Mouse (Mus musculus) forebrain, embryonic 14.5 days (tissue): Measurements from ENCODE around the gene Pign. TPM values are rescaled to one million over a fixed set of nuclear protein-coding genes. Genes with fewer than 3 reads are reported as not detected.

Experiments
- ATAC-seq: fragments of 200-750 bp; cut with Nextera tagmentation; 2 replicates; pipeline ENCODE4 v1.8.0; 2017; ENCODE audit warnings: mild to moderate bottlenecking, moderate library complexity
- DNase-seq: peaks from one replicate; pipeline ENCODE4 v3.0.0-alpha.2; 2015; ENCODE audit warnings: low spot score
- H3K27ac ChIP-seq: fragments of 300-500 bp; sonication (generic); 2 replicates; pipeline ENCODE4 v1.5.1; 2014; ENCODE audit warnings: low read depth, mild to moderate bottlenecking, control low read depth, low read length, moderate library complexity
- H3K27me3 ChIP-seq: fragments of 300-500 bp; sonication (generic); replicated peaks from 2 replicates; pipeline ENCODE4 v1.6.1; 2014; ENCODE audit warnings: low read length, control low read depth, mixed read lengths; ENCODE audit not compliant: control insufficient read depth, insufficient read depth
- H3K36me3 ChIP-seq: fragments of 300-500 bp; sonication (generic); 2 replicates; pipeline ENCODE4 v1.6.1; 2014; ENCODE audit warnings: low read length, control low read depth; ENCODE audit not compliant: control insufficient read depth, insufficient read depth
- H3K4me1 ChIP-seq: fragments of 300-500 bp; sonication (generic); 2 replicates; pipeline ENCODE4 v1.6.1; 2014; ENCODE audit warnings: antibody characterized with exemption, low read length, control low read depth; ENCODE audit not compliant: control insufficient read depth, insufficient read depth
- H3K4me2 ChIP-seq: fragments of 300-500 bp; sonication (generic); 2 replicates; pipeline ENCODE4 v1.6.1; 2014; ENCODE audit warnings: mild to moderate bottlenecking, control low read depth, low read length
- H3K4me3 ChIP-seq: fragments of 300-500 bp; sonication (generic); 2 replicates; pipeline ENCODE4 v1.5.1; 2014; ENCODE audit warnings: low read depth, low read length, control low read depth
- H3K9ac ChIP-seq: fragments of 300-500 bp; sonication (generic); 2 replicates; pipeline ENCODE4 v1.6.1; 2014; ENCODE audit warnings: mild to moderate bottlenecking, low read length, control low read depth, moderate library complexity
- H3K9me3 ChIP-seq: fragments of 300-500 bp; sonication (generic); replicated peaks from 2 replicates; pipeline ENCODE4 v1.6.1; 2016; ENCODE audit warnings: low read length, control low read depth, mixed read lengths; ENCODE audit not compliant: control insufficient read depth
- WGBS: fragments of 180-500 bp; shearing (Covaris S2); extraction: QIAGEN DNeasy Blood & Tissue Kit; methylation state at CpG from one replicate; pipeline ENCODE4 v1.1.7; 2014; 5-methylcytosine and 5-hydroxymethylcytosine counted together
- polyA plus RNA-seq: library from polyadenylated mRNA; unstranded; fragments of >200 nt; fragmentation: Nextera tagmentation; extraction: Ambion mirVana; gene quantifications from 2 replicates; pipeline ENCODE4 v1.2.1, GENCODE M21; 2014

The Pign gene
- polyA plus RNA-seq, 1 experiment from 2014 or later = 9.4 TPM

- Histone ChIP-seq H3K36me3 (peaks cover 9% of the 10 kb centered on the region; the same call in 1 of the 2 replicates), H3K4me3 (no peak overlapping the region), H3K9ac (no peak overlapping the region), H3K9me3 (no peaks in the 10 kb centered on the region), H3K27ac (no peak overlapping the region), H3K27me3 (no peaks in the 10 kb centered on the region), H3K4me1 (no peaks in the 10 kb centered on the region), H3K4me2 (no peak overlapping the region)
- 79% methylated on average over 5 of the region's 5 CpGs for WGBS
- DNase-seq = no peak
- no peak for ATAC-seq
Measured at GRCm38 (mm10) chr1:105588697-105589096, 74.8 kb downstream of the Pign start.

DNA sequence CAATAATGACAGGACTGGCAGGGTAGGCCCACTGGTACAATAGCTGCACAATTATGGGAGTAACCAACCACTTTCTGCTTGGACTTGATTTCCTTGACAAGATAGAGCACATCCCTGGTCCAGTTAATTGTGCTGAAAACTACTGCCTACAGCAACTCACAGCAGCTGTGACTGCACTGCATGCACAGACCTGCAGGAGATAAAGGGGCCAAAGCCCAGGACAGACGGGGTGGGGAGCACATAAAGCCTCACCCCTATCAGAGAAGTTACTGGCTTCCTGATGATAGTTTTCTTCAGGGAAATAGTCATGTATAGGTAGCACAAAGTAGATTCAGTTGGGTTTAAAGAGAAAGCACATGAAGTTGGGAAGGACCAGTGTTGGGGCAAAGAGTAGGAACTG, 80.7 kb downstream of the Pign start:
- Histone ChIP-seq H3K9ac (no peak overlapping the region), H3K36me3 (peaks cover 10% of the 10 kb centered on the region), H3K4me3 (no peak overlapping the region), H3K9me3 (no peaks in the 10 kb centered on the region), H3K27me3 (no peaks in the 10 kb centered on the region), H3K4me2 (no peak overlapping the region), H3K4me1 (no peaks in the 10 kb centered on the region), H3K27ac (no peak overlapping the region)
- no peak for DNase-seq
- ATAC-seq = no peak
- WGBS = 87% methylated on average over 1 of the region's 1 CpGs

DNA sequence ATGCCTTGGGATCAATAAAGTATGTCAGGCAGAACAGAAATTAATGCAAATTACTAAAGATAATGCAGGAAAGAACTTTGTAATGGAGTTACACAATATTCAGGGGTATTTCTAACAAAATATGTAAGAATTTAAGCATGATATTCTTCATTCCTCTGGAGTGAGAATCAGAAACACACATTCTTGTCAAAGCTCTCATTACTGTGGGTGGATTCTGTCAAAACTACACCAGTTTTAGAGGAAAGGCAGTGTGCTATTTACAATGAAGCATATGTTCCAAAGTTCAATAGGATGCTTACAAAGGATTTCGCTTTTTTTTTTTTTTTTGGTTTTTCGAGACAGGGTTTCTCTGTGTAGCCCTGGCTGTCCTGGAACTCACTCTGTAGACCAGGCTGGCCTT, 82.6 kb downstream of the Pign start:
- H3K4me3 ChIP-seq = no peak overlapping the region
- H3K9ac ChIP-seq = no peak overlapping the region
- no peaks in the 10 kb centered on the region for H3K9me3 ChIP-seq
- DNase-seq (no peak), ATAC-seq (no peak)
- no peaks in the 10 kb centered on the region for H3K4me1 ChIP-seq
- H3K36me3 ChIP-seq = peaks cover 10% of the 10 kb centered on the region
- 86% methylated on average over 2 of the region's 2 CpGs for WGBS
- H3K27ac ChIP-seq = no peak overlapping the region
- no peaks in the 10 kb centered on the region for H3K27me3 ChIP-seq
- H3K4me2 ChIP-seq = no peak overlapping the region

DNA sequence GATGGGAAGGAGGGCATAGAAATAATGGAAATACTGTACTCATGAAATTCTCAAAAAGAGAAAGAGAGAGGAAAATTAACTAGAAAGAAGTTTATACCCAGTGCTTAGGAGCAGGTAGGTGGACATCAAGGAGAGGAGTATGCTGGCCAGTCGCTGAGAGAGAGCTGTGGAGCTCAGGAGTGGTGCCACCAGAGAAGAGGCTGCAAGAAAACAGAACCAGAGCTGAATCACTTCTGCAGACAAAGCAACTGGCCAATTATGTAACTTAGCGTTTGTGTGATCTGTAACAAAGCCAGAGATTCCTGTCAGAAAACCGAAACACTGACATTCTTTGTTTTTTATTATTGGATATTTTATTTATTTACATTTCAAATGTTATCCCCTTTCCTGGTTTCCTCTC, 97.4 kb downstream of the Pign start:
- 95% methylated on average over 3 of the region's 3 CpGs for WGBS
- Histone ChIP-seq H3K4me1 (no peaks in the 10 kb centered on the region), H3K4me3 (no peak overlapping the region), H3K27me3 (no peaks in the 10 kb centered on the region), H3K9me3 (no peaks in the 10 kb centered on the region), H3K9ac (no peak overlapping the region), H3K36me3 (no peaks in the 10 kb centered on the region), H3K27ac (no peak overlapping the region), H3K4me2 (no peak overlapping the region)
- no peak for DNase-seq
- ATAC-seq = no peak

- DNase-seq (no peak), ATAC-seq (no peak)
- WGBS = 96% methylated on average over 1 of the region's 1 CpGs
- no peak overlapping the region for H3K27ac ChIP-seq
- no peak overlapping the region for H3K4me3 ChIP-seq
- H3K9ac ChIP-seq = no peak overlapping the region
- no peaks in the 10 kb centered on the region for H3K4me1 ChIP-seq
- H3K9me3 ChIP-seq = no peaks in the 10 kb centered on the region
- no peaks in the 10 kb centered on the region for H3K27me3 ChIP-seq
- H3K36me3 ChIP-seq = no peaks in the 10 kb centered on the region
- no peak overlapping the region for H3K4me2 ChIP-seq
Measured at GRCm38 (mm10) chr1:105564289-105564688, 99.2 kb downstream of the Pign start.

- Histone ChIP-seq H3K9me3 (no peaks in the 10 kb centered on the region), H3K4me2 (no peak overlapping the region), H3K36me3 (no peaks in the 10 kb centered on the region), H3K4me1 (no peaks in the 10 kb centered on the region), H3K9ac (no peak overlapping the region), H3K27me3 (no peaks in the 10 kb centered on the region), H3K4me3 (no peak overlapping the region), H3K27ac (no peak overlapping the region)
- WGBS = 84% methylated on average over 2 of the region's 2 CpGs
- ATAC-seq (no peak), DNase-seq (no peak)
Measured at GRCm38 (mm10) chr1:105563821-105564220, 99.7 kb downstream of the Pign start.

- no peaks in the 10 kb centered on the region for H3K9me3 ChIP-seq
- no peak for DNase-seq
- no peak overlapping the region for H3K4me3 ChIP-seq
- no peaks in the 10 kb centered on the region for H3K27me3 ChIP-seq
- no peaks in the 10 kb centered on the region for H3K36me3 ChIP-seq
- ATAC-seq = no peak
- H3K9ac ChIP-seq = no peak overlapping the region
- no peak overlapping the region for H3K27ac ChIP-seq
- H3K4me2 ChIP-seq = no peak overlapping the region
- no peaks in the 10 kb centered on the region for H3K4me1 ChIP-seq
Measured at GRCm38 (mm10) chr1:105556078-105556477, 107.4 kb downstream of the Pign start.

DNA sequence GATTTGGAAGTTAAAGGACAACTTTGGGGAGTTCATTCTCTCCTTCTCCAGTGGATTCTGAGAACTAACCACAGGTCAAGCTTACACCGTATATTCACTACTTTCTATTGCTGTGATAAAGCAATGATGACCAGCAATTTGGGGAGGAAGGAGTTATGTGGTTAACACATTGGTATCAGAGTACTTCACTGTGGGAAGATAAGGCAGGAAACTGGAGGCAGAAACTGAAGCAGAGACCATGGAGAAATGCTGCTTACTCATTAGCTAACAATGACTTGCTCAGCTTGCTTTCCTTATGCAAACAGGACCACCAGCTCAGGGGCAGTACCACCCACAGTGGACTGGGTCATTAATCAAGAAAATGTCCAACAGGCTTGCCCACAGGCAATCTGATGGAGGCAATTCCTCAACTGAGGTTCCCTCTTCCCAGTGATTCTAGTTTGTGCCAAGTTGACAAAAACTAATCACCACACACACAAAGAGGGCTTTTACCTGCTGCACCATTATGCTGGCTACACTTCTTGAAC, 108.2 kb downstream of the Pign start:
- Histone ChIP-seq H3K4me2 (no peak overlapping the region), H3K4me3 (no peak overlapping the region), H3K4me1 (no peaks in the 10 kb centered on the region), H3K36me3 (no peaks in the 10 kb centered on the region), H3K27me3 (no peaks in the 10 kb centered on the region), H3K27ac (no peak overlapping the region), H3K9ac (no peak overlapping the region), H3K9me3 (no peaks in the 10 kb centered on the region)
- ATAC-seq = no peak
- WGBS = 92% methylated on average over 1 of the region's 1 CpGs
- no peak for DNase-seq

DNA sequence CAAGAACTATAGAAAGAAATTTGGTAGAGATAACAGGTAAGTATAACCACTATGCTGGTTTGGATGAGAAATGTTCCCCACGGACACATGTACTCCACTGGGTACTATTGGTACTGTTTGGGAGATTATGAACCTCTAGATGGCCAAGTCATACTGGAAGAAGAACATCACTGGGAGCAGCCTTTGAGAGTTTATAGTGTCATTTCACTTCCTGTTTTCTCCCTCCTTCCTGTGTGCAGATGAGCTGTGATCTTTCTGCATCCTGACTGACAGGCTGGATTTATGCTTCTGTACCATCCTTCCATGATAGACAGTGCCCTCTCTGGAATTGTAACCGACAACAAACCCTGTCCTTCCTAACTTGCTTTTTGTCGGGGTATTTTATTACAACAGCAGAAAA, 110.3 kb downstream of the Pign start:
- Histone ChIP-seq H3K4me3 (no peak overlapping the region), H3K36me3 (no peaks in the 10 kb centered on the region), H3K4me1 (no peaks in the 10 kb centered on the region), H3K27me3 (no peaks in the 10 kb centered on the region), H3K4me2 (no peak overlapping the region), H3K27ac (no peak overlapping the region), H3K9ac (no peak overlapping the region), H3K9me3 (no peaks in the 10 kb centered on the region)
- 89% methylated on average over 3 of the region's 3 CpGs for WGBS
- no peak for DNase-seq
- no peak for ATAC-seq
